Mouse (Mus musculus): ENCODE results near the gene Sh2b1. TPM values are rescaled to one million over a fixed set of nuclear protein-coding genes. Genes with fewer than 3 reads are reported as not detected.

Sh2b1 gene
- polyA plus RNA-seq, 1 experiment from 2014 or later, result 55.8 TPM

DNA sequence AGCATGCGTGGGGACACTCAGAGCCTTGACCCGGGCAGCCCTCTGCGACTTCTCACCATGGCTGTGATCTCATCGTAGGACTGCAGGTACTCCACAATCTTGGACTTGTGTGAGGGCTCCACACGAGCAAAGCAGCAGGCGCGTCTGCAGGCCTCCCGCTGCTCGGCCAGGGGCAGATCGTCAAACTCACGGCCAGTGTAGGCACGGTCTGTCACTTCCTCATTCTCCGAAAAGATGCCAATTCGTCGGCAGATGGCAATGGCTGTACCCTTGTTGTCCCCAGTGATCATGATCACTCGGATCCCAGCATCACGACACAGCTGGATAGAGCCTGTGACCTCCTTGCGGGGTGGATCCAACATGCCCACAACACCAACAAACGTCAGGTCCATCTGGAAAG lies 26.7 kb downstream of the Sh2b1 start:
- no peak for ATAC-seq
- 93% methylated on average over 19 of the region's 19 CpGs for WGBS

DNA sequence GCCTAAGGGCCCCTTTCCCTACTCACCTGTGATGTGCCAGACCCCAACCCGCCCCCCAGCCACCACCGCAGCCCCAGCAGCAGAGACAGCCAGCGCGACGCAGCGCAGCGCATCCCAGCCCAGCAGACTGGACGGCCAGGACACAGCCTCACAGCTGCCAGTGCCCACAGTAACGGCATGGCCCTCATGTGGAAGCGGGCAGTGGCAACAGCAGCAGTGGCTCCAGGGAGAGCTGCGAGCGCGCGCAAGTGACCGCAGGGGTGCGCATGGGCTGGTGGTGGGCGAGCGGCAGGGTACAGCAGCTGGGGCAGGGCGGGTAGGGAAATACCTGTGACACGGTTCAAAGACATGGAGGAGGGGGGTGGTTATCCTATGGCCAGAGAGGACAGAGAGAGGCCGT lies 29.0 kb downstream of the Sh2b1 start:
- no peak overlapping the region for H3K4me2 ChIP-seq
- no peak overlapping the region for H3K4me3 ChIP-seq
- no peaks in the 10 kb centered on the region for H3K27me3 ChIP-seq
- H3K27ac ChIP-seq, result no peak overlapping the region
- H3K36me3 ChIP-seq (ENCODE audit: poor library complexity, severe bottlenecking), result peaks cover 55% of the 10 kb centered on the region
- 92% methylated on average over 21 of the region's 21 CpGs for WGBS
- H3K9me3 ChIP-seq (replicated peaks), result no peaks in the 10 kb centered on the region
- no peaks in the 10 kb centered on the region for H3K4me1 ChIP-seq
- H3K9ac ChIP-seq, result no peak overlapping the region
- ATAC-seq, result no peak

More for the DNA sequence above, 26.7 kb downstream of the Sh2b1 start:
- Histone ChIP-seq H3K4me1 (no peaks in the 10 kb centered on the region), H3K4me2 (no peak overlapping the region), H3K27ac (no peak overlapping the region), H3K36me3 (ENCODE audit: poor library complexity, severe bottlenecking) (peaks cover 45% of the 10 kb centered on the region), H3K4me3 (no peak overlapping the region), H3K27me3 (no peaks in the 10 kb centered on the region), H3K9me3 (replicated peaks) (no peaks in the 10 kb centered on the region), H3K9ac (no peak overlapping the region)

DNA sequence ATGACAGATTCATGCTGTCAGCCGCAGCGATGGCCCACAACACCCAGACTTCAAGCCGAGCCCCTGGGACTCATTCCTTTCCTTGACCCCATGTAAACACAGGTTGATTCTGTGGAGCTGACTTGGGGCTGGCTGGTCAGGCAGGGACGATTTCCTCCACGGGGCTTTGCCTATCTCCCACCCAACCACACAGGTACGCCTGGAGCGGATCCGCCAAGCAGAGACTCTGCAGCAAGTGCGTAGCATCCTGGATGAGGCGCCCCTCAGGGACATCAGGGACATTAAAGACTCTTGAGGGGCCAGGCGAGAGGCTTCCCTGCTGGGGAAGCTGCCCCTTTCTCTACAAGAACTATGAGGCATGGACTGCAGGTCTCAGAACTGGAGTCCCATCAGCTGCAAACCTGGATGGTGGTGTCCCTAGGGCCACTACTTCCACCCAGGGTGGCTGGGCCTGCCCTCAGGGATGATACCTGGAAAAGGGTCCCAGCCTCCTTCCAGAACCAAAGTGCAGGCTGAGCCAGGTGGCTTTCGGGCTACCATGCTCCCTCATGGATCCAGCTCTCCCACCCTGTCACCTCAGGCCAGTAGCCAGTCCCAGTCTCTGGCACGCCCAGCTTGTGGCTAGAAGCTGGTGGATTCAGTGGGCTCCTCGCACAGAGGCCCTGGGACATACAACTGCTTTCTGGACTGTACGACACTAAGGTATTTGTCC lies 30.0 kb downstream of the Sh2b1 start:
- peaks cover 59% of the 10 kb centered on the region for H3K36me3 ChIP-seq (ENCODE audit: poor library complexity, severe bottlenecking)
- no peak for ATAC-seq
- WGBS, result 95% methylated on average over 15 of the region's 15 CpGs
- no peak overlapping the region for H3K27ac ChIP-seq
- no peak overlapping the region for H3K4me2 ChIP-seq
- no peaks in the 10 kb centered on the region for H3K27me3 ChIP-seq
- H3K4me1 ChIP-seq, result no peaks in the 10 kb centered on the region
- no peak overlapping the region for H3K4me3 ChIP-seq
- H3K9me3 ChIP-seq (replicated peaks), result no peaks in the 10 kb centered on the region
- H3K9ac ChIP-seq, result no peak overlapping the region

DNA sequence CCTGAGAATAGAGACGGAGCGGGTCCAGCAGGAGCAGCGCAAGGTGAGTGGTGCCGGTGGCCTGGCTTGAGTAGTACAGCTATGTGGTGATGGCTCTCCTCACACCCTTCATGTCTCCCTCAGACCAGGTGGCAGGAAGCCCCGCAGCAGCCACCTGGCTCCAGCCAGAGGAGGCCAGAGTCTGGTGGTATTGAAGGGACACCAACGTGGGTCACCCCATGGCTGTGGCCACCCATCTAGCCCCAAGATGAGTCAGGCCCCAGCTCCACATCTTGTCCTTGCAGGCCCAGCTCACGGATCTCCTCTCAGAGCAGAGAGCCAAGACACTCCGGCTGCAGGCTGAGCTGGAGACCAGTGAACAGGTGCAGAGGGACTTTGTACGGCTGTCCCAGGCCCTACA lies 30.7 kb downstream of the Sh2b1 start:
- H3K4me2 ChIP-seq, result no peak overlapping the region
- no peaks in the 10 kb centered on the region for H3K9me3 ChIP-seq (replicated peaks)
- peaks cover 62% of the 10 kb centered on the region for H3K36me3 ChIP-seq (ENCODE audit: poor library complexity, severe bottlenecking)
- no peak overlapping the region for H3K4me3 ChIP-seq
- no peaks in the 10 kb centered on the region for H3K4me1 ChIP-seq
- WGBS, result 91% methylated on average over 9 of the region's 9 CpGs
- no peaks in the 10 kb centered on the region for H3K27me3 ChIP-seq
- no peak for ATAC-seq
- no peak overlapping the region for H3K27ac ChIP-seq
- no peak overlapping the region for H3K9ac ChIP-seq

DNA sequence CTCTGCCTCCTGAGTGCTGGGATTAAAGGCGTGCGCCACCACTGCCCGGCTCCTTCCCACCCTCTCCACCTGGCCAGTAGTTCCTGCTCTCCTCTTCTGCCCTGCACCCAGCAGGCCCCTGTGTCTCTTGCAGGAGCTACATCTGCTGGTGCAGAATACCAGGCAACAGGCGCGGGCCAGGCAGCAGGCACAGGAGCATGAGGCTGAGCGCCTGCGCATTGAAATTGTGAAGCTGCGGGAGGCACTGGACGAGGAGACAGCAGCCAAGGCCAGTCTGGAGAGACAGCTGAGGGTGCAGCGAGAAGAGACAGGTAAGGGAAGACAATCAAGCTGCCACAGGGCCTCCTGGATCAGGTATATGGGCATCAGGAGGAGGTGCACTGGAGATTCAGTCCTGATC lies 31.2 kb downstream of the Sh2b1 start:
- Histone ChIP-seq H3K4me2 (no peak overlapping the region), H3K9me3 (replicated peaks) (no peaks in the 10 kb centered on the region), H3K27me3 (no peaks in the 10 kb centered on the region), H3K9ac (no peak overlapping the region), H3K36me3 (ENCODE audit: poor library complexity, severe bottlenecking) (peaks cover 62% of the 10 kb centered on the region), H3K4me1 (no peaks in the 10 kb centered on the region), H3K27ac (no peak overlapping the region), H3K4me3 (no peak overlapping the region)
- WGBS, result 90% methylated on average over 10 of the region's 10 CpGs
- ATAC-seq, result no peak

DNA sequence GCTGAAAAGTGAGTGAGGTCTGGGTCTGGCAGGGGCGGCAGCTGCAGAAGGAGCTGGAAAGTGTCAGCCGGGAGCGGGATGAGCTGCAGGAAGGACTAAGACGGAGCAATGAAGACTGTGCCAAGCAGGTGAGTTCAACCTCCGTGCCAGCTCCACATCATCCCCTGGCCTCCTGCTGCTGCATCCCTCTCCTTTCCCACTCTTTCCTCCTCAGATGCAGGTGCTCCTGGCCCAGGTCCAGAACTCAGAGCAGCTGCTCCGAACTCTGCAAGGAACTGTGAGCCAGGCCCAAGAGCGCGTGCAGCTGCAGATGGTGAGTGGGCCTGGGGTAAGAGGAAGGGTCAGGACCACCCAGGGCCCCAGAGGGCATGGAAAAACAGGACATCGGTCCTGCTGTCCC lies 35.1 kb downstream of the Sh2b1 start:
- Histone ChIP-seq H3K4me3 (no peak overlapping the region), H3K9ac (no peak overlapping the region), H3K4me1 (no peaks in the 10 kb centered on the region), H3K36me3 (ENCODE audit: poor library complexity, severe bottlenecking) (peaks cover 37% of the 10 kb centered on the region), H3K9me3 (replicated peaks) (no peaks in the 10 kb centered on the region), H3K4me2 (no peak overlapping the region), H3K27ac (no peak overlapping the region), H3K27me3 (no peaks in the 10 kb centered on the region)
- ATAC-seq, result no peak
- WGBS, result 83% methylated on average over 9 of the region's 9 CpGs

DNA sequence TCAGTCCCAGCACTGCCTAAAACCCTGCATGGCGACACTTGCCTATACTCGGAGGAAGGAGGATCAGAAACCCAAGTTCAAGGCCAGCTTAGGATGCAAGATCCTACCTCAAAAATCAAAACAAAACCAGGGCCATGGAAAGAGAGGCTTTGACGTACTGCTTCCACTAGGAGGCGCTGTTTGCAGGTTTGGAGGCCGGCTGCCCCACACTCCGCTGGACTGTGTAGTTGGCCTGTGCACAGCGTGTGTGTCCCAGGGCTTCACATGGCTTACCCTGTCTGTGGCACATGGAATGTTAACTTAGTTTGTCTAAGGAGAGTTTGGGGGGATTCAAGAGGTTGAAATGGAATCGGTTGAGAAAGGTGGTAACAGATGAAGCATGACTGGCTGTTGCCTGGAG lies 38.4 kb downstream of the Sh2b1 start:
- Histone ChIP-seq H3K4me3 (no peak overlapping the region), H3K9me3 (replicated peaks) (no peaks in the 10 kb centered on the region), H3K4me1 (no peaks in the 10 kb centered on the region), H3K4me2 (no peak overlapping the region), H3K27me3 (no peaks in the 10 kb centered on the region), H3K9ac (no peak overlapping the region), H3K27ac (no peak overlapping the region), H3K36me3 (ENCODE audit: poor library complexity, severe bottlenecking) (peaks cover 33% of the 10 kb centered on the region)
- ATAC-seq, result no peak
- whole genome bisulfite sequencing, result 23% methylated on average over 8 of the region's 8 CpGs

DNA sequence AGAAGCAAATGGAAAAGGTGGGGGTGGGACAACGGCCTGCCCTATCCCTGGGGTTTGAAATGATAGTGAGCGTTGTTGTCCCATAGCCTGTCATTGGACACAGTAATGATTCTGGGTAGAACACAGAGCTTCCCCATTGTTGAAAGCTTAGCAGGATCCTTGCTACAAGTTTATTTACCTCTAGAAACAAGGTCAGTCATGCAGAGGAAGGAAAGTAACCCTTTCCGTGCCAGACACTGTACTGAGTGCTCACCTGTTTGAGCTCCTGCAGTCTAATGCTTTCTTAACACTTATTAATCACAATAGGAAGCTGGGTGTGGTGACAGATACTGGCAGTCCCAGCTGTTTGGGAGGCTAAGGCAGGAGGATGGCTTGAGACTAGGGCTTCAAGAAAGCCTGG lies 39.4 kb downstream of the Sh2b1 start:
- Histone ChIP-seq H3K9ac (no peak overlapping the region), H3K4me2 (no peak overlapping the region), H3K27me3 (no peaks in the 10 kb centered on the region), H3K4me1 (no peaks in the 10 kb centered on the region), H3K4me3 (no peak overlapping the region), H3K36me3 (ENCODE audit: poor library complexity, severe bottlenecking) (peaks cover 26% of the 10 kb centered on the region; the same call in 1 of the 2 replicates), H3K27ac (no peak overlapping the region), H3K9me3 (replicated peaks) (no peaks in the 10 kb centered on the region)
- ATAC-seq, result no peak
- 84% methylated on average over 3 of the region's 3 CpGs for WGBS

DNA sequence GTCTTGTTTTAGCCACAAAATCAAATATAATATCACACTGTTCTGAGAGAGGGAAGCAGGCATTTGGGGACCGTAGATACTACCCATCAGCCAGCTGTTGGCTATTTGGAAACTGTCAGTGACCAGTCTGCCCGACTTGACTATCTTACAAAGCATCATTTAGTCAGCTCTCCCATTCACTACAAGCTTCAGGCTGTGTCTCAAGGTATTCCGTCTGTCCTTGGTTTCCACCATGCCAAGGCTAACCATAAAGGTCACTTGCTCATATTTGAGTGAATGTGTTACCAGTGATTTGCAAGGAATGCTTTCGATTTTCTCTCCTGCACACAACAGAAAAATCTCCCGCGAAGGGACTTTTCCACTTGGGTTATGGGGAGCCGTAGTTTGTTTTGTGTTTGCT lies 40.5 kb downstream of the Sh2b1 start:
- Histone ChIP-seq H3K27ac (no peak overlapping the region), H3K4me3 (no peak overlapping the region), H3K9me3 (replicated peaks) (no peaks in the 10 kb centered on the region), H3K4me1 (peaks cover 1% of the 10 kb centered on the region), H3K4me2 (no peak overlapping the region), H3K9ac (no peak overlapping the region), H3K27me3 (no peaks in the 10 kb centered on the region), H3K36me3 (ENCODE audit: poor library complexity, severe bottlenecking) (peaks cover 20% of the 10 kb centered on the region; the same call in 1 of the 2 replicates)
- no peak for ATAC-seq
- whole genome bisulfite sequencing, result 90% methylated on average over 7 of the region's 7 CpGs

DNA sequence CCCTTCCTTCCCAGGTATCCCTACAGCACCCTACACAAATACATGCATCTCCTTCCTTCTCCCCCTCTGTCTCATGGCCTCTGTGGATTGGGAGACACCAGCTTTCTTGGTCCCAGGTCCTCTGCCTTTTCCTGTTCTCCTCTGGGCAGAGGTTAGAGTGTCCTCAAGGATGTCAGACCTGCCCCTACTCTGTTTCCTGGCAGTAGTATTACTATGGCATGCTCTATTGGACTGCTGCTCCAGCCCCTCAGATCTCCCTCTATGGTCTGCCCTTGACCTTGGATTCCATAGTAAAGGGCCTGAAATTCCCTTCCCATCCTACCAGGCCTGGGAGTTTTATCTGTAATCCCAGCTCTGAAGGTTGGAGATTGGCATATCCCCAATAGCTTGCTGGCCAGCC lies 45.1 kb downstream of the Sh2b1 start:
- ATAC-seq, result no peak
- peaks cover 12% of the 10 kb centered on the region; the same call in 1 of the 2 replicates for H3K36me3 ChIP-seq (ENCODE audit: poor library complexity, severe bottlenecking)
- H3K4me2 ChIP-seq, result 0 out of 2 replicates have a peak overlapping the region, but pooled peaks have one; percentile 90
- no peak overlapping the region for H3K4me3 ChIP-seq
- no peak overlapping the region for H3K27ac ChIP-seq
- H3K9ac ChIP-seq, result 0 out of 2 replicates have a peak overlapping the region, but pooled peaks have one; percentile 90
- H3K9me3 ChIP-seq (replicated peaks), result no peaks in the 10 kb centered on the region
- H3K27me3 ChIP-seq, result no peaks in the 10 kb centered on the region
- peaks cover 16% of the 10 kb centered on the region for H3K4me1 ChIP-seq

DNA sequence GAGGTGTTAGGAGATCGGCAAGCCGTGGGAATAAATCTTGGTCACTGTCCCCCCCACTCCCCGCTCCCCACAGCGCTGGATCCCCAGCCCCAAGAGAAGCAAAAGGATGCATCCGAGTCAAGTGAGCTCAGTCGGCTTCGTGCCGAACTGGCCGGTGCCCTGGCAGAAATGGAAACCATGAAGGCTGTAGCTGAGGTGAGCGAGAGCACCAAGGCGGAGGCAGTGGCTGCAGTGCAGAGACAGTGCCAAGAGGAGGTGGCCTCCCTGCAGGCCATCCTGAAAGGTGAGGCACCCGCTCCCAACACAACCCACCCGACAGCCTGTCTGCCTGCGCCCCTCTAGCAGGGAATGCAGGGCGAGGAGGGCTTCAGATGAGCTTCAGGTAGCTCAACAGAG lies 45.7 kb downstream of the Sh2b1 start:
- Histone ChIP-seq H3K4me1 (peaks cover 16% of the 10 kb centered on the region), H3K9me3 (replicated peaks) (no peaks in the 10 kb centered on the region), H3K27me3 (no peaks in the 10 kb centered on the region), H3K27ac (no peak overlapping the region), H3K36me3 (ENCODE audit: poor library complexity, severe bottlenecking) (peaks cover 8% of the 10 kb centered on the region; the same call in 1 of the 2 replicates), H3K4me2 (peak overlapping the region; percentile 90), H3K9ac (peak overlapping the region; percentile 90), H3K4me3 (peak overlapping the region; percentile 70)
- ATAC-seq, result no peak; the same call in 1 of the 2 replicates
- 26% methylated on average over 15 of the region's 15 CpGs for WGBS

DNA sequence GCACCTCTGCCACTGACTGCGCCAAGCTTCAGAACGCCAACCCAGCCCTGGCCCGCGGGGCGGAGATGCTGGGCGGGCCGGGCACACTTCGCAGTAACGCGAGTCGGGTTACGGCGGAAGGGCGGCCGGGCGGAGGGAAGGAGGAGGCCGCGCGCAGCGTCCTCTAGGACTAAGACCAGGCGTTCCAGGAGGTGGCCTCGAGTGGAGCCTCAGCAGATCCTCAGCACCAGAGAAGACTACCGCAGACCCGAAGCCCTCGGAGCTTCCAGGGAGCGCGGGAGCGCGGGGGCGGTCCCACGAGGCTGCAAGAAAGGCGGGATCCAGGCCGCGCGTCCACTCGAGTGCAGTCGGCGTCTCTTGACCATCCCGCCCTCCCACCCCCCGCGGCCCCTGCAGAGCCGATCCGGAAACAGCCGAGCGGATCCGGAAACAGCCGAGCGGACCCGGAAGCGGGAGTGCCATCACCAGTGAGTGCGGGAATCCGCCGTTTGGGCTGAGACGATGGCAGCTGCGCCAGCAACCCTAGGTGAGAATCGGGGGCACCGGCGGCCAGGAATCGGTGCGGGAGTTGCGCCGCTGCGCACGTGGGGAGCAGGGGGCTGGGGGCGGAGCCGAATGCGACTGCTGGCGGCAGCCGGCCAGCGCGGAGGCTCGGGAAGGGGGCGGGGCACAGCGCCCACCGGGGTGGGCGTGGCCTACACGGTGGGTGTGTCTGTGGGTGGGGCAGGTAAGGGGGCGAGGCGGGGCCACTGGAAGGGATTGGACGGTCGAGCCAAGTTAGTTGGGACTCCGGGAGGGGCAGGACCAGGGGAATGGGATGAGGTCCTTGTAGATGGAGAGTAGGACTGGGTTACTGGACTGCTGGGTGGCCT lies 46.4 kb downstream of the Sh2b1 start, which contains the start of gene Rabep2:
Gene Rabep2 (plus strand): TSS at position 129 of the 872 bp plus-strand sequence.
- peak within 1 kb of the TSS; percentile 80 for H3K27ac ChIP-seq
- peak within 1 kb of the TSS; percentile 90 for H3K9ac ChIP-seq
- H3K9me3 ChIP-seq (replicated peaks), result no peaks in the 10 kb centered on the region
- peak within 1 kb of the TSS; percentile 90 for H3K4me2 ChIP-seq
- peak within 1 kb of the TSS; percentile 70 for H3K4me3 ChIP-seq
- 0 out of 2 replicates have a peak, but pooled peaks cover 1% of the 10 kb centered on the region for H3K36me3 ChIP-seq (ENCODE audit: poor library complexity, severe bottlenecking)
- peak; percentile 95 for ATAC-seq
- H3K27me3 ChIP-seq, result no peaks in the 10 kb centered on the region
- WGBS, result under 1% methylated on average over 80 of the region's 82 CpGs
- H3K4me1 ChIP-seq, result peaks cover 16% of the 10 kb centered on the region

Measured in forebrain, embryonic 13.5 days (tissue).